Mouse (Mus musculus) forebrain, postnatal 0 days (tissue): ENCODE results near the gene Med24. TPM values are rescaled to one million over a fixed set of nuclear protein-coding genes. Genes with fewer than 3 reads are reported as not detected.

ENCODE experiments used
- ATAC-seq: fragments of 200-750 bp; cut with Nextera tagmentation; 2 replicates; pipeline ENCODE4 v1.8.0; 2017; ENCODE audit warnings: mild to moderate bottlenecking, moderate library complexity
- DNase-seq: peaks from one replicate; pipeline ENCODE4 v3.0.0-alpha.2; 2015
- H3K27ac ChIP-seq: fragments of 300-500 bp; sonication (generic); 2 replicates; pipeline ENCODE4 v1.5.1; 2014; ENCODE audit warnings: low read depth, mild to moderate bottlenecking, antibody characterized with exemption, low read length, moderate library complexity, mixed read lengths
- H3K27me3 ChIP-seq: fragments of 300-500 bp; sonication (generic); 2 replicates; pipeline ENCODE4 v1.6.1; 2014; ENCODE audit warnings: mild to moderate bottlenecking, low read length, mixed read lengths; ENCODE audit not compliant: insufficient read depth
- H3K36me3 ChIP-seq: fragments of 300-500 bp; sonication (generic); 2 replicates; pipeline ENCODE4 v1.6.1; 2014; ENCODE audit warnings: mild to moderate bottlenecking, moderate library complexity; ENCODE audit not compliant: insufficient read depth
- H3K4me1 ChIP-seq: fragments of 300-500 bp; sonication (generic); 2 replicates; pipeline ENCODE4 v1.6.1; 2014; ENCODE audit warnings: antibody characterized with exemption; ENCODE audit not compliant: insufficient read depth
- H3K4me2 ChIP-seq: fragments of 300-500 bp; sonication (generic); 2 replicates; pipeline ENCODE4 v1.6.1; 2014; ENCODE audit warnings: low read depth, mild to moderate bottlenecking, moderate library complexity
- H3K4me3 ChIP-seq: fragments of 300-500 bp; sonication (generic); 2 replicates; pipeline ENCODE4 v1.5.1; 2014; ENCODE audit warnings: low read depth, low read length, mixed read lengths
- H3K9ac ChIP-seq: fragments of 300-500 bp; sonication (generic); 2 replicates; pipeline ENCODE4 v1.6.1; 2014; ENCODE audit warnings: mild to moderate bottlenecking
- H3K9me3 ChIP-seq: fragments of 300-500 bp; sonication (generic); 2 replicates; pipeline ENCODE4 v1.6.1; 2016; ENCODE audit warnings: low read length
- CTCF ChIP-seq: sonication (generic); IDR thresholded peaks from 2 replicates; pipeline ENCODE4 v1.5.1; 2016; ENCODE audit warnings: antibody characterized with exemption, control low read depth, low read depth
- WGBS: fragments of 180-500 bp; shearing (Covaris S2); extraction: QIAGEN DNeasy Blood & Tissue Kit; methylation state at CpG from one replicate; pipeline ENCODE4 v1.1.7; 2014; 5-methylcytosine and 5-hydroxymethylcytosine counted together
- polyA plus RNA-seq: library from polyadenylated mRNA; unstranded; fragments of >200 nt; fragmentation: Nextera tagmentation; extraction: Ambion mirVana; gene quantifications from 2 replicates; pipeline ENCODE4 v1.2.1, GENCODE M21; 2015
- total RNA-seq: library from RNA; depleted of rRNA; stranded (reverse); fragments of >200 nt; gene quantifications from 2 replicates; pipeline ENCODE4 v1.2.3, GENCODE M21; 2014

Gene Med24
- total and polyA plus RNA-seq, 2 experiments from 2014 or later: 49.3 to 66.5 TPM

DNA sequence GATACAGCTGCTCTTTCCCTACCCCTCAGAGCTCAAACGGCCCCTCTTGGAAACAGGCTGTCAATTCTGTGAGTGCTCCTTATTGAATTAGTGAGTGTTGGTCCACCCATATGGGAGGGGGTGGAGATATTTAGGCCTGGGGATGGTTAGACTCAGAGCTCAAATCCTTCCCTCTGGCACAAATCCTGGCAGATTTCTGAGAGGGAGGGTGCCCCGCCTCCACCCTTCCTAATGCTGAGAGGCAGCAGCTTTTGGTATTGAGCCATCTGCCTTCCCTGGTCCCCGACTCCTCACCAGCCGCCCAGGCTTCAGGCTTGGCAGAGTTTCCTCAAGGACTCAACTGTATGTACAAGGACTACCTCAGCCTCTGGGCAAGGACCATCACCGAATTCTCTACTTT, 1.9 kb upstream of the Med24 start:
- Histone ChIP-seq H3K9ac (no peak overlapping the region), H3K9me3 (no peaks in the 10 kb centered on the region), H3K36me3 (0 out of 2 replicates have a peak, but pooled peaks cover 3% of the 10 kb centered on the region), H3K4me2 (no peak overlapping the region), H3K27ac (peak overlapping the region; percentile 40; the same call in 1 of the 2 replicates), H3K4me3 (no peak overlapping the region), H3K4me1 (peaks cover 10% of the 10 kb centered on the region), H3K27me3 (no peaks in the 10 kb centered on the region)
- WGBS: 33% methylated on average over 5 of the region's 5 CpGs
- DNase-seq (peak; percentile 58), ATAC-seq (no peak)
- no peak for TF ChIP-seq CTCF

DNA sequence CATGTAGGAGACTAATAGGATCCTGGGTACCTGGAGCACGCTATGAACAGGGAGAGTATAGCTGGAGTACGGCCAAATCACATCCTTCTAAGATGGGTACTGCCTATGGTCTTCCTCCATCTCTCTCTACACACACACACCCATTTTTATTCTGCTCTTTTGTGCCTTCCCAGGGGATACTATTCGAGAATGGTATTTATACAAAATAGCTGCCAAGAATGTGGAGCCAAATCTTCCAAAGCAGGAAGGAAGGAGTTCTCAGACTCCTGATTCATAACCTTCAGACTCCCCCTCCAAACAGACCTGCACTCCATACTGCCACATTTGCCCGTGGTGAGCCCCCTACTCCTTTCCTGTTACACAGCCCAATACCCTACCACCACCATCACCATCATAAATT, 1.5 kb upstream of the Med24 start:
- H3K4me2 ChIP-seq: no peak overlapping the region
- H3K36me3 ChIP-seq: 0 out of 2 replicates have a peak, but pooled peaks cover 7% of the 10 kb centered on the region
- H3K27me3 ChIP-seq: no peaks in the 10 kb centered on the region
- peak overlapping the region; percentile 40; the same call in 1 of the 2 replicates for H3K27ac ChIP-seq
- TF ChIP-seq CTCF: no peak
- H3K4me3 ChIP-seq: no peak overlapping the region
- 50% methylated on average over 4 of the region's 4 CpGs for WGBS
- ATAC-seq (no peak), DNase-seq (no peak)
- no peaks in the 10 kb centered on the region for H3K9me3 ChIP-seq
- peaks cover 10% of the 10 kb centered on the region for H3K4me1 ChIP-seq
- H3K9ac ChIP-seq: no peak overlapping the region

DNA sequence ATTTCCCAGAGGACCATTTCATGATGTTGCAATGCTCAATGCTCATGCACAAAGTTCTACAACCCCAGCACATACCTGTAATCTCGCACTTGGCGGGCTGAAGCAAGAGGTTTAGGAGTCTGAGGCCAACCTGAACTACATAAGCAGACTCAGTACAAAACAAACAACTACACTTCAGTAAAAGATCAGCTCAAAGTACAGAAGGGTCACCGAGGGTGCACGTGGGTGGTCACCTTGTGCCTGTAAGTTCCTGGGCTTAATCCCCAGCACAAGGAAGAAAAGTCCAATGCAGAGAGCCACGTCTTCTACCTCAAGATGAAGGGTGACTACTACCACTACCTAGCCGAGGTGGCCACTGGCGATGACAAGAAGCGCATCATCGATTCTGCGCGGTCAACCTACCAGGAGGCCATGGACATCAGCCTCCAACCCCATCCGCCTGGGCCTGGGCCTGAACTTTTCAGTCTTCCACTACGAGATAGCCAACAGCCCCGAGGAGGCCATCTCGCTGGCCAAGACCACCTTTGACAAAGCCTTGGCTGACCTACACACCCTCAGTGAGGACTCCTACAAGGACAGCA, 3.2 kb downstream of the Med24 start:
- ATAC-seq (no peak), DNase-seq (no peak)
- H3K36me3 ChIP-seq: 0 out of 2 replicates have a peak, but pooled peaks cover 9% of the 10 kb centered on the region
- H3K4me3 ChIP-seq: no peak overlapping the region
- no peak overlapping the region for H3K9ac ChIP-seq
- H3K9me3 ChIP-seq: no peaks in the 10 kb centered on the region
- H3K27ac ChIP-seq: no peak overlapping the region
- TF ChIP-seq CTCF: no peak
- H3K4me2 ChIP-seq: no peak overlapping the region
- peaks cover 10% of the 10 kb centered on the region for H3K4me1 ChIP-seq
- H3K27me3 ChIP-seq: no peaks in the 10 kb centered on the region
- 95% methylated on average over 15 of the region's 15 CpGs for WGBS

DNA sequence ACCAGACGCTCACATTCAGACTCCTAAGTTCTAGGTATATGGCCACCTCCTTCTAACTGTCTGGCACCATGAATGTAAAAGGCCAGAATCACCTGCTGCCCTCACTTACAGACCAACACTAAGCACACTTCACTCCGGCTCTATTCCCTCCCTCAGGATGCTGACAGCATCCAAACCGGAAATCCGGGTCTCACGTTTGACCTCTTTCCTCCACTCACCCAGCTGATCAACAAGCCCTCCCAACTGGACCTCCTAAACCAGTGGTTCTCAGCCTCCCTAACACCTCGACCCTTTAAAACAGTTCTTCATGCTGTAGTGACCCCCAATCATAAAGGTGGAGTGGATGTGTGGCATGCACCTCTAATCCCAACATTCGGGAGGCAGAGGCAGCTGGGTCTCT, 6.1 kb downstream of the Med24 start:
- Histone ChIP-seq H3K36me3 (peaks cover 15% of the 10 kb centered on the region; the same call in 1 of the 2 replicates), H3K4me1 (0 out of 2 replicates have a peak, but pooled peaks cover under 1% of the 10 kb centered on the region), H3K27ac (no peak overlapping the region), H3K4me2 (no peak overlapping the region), H3K4me3 (no peak overlapping the region), H3K9me3 (no peaks in the 10 kb centered on the region), H3K27me3 (no peaks in the 10 kb centered on the region), H3K9ac (no peak overlapping the region)
- TF ChIP-seq CTCF: no peak
- ATAC-seq (no peak), DNase-seq (no peak)
- WGBS: 85% methylated on average over 7 of the region's 7 CpGs

DNA sequence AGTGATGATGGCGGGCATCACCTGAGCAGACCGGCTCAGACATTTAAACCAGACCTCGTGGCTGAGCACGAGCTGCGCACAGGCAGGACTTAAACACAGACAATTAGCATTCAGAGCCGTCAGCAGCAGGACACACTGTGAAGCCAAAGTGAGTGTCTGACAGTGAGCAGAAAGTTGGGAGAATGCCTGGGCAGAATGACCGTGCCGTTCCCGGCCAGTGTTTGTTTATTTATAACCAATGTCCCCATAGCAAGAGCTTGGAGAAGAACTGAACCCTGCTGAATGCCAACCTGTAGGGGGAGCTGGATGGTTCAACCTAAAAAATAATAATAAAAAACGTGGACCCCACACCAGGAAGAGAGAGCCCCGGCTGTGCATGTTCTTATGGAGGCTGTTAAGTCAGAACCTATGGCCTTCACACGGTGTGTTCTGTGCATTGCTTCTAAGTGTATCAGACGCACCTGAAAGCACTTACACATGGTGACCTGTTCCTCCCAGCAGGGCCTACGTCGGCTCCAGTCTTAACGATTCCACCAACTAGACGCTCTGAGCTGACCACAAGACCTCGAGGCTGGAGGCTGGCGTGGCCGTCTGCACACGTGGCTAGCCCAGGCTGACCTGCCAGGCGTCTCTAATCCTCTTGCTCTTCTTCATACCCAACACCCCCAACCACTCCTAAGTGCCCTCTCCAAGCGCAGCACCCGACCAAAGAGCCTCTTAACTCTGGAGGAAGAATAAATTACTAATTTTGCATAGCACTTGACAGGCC, 7.6 kb downstream of the Med24 start:
- TF ChIP-seq CTCF: peak; percentile 53
- Histone ChIP-seq H3K4me3 (no peak overlapping the region), H3K9ac (no peak overlapping the region), H3K27me3 (no peaks in the 10 kb centered on the region), H3K4me2 (no peak overlapping the region), H3K27ac (no peak overlapping the region), H3K4me1 (0 out of 2 replicates have a peak, but pooled peaks cover 6% of the 10 kb centered on the region), H3K36me3 (peaks cover 26% of the 10 kb centered on the region), H3K9me3 (no peaks in the 10 kb centered on the region)
- 59% methylated on average over 24 of the region's 24 CpGs for WGBS
- peak; percentile 65 for ATAC-seq
- DNase-seq: no peak

DNA sequence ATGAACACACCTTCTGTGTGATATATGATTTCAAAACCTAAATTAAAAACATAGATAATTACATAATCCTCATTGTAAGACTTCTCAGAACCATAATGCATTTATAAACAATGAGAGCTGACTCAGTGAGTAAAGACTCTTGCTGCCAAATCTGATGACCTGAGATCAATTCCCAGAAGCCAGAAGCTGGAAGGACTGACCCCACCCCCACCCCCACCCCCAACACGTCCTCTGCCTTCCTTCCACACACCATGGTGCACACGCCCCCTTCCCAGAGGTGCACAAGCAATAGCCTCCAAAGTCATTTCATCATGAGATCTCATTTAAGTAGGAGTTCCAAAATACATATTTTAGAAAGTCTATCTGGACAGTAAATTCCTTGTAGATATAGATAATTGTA, 8.5 kb downstream of the Med24 start:
- Histone ChIP-seq H3K9me3 (no peaks in the 10 kb centered on the region), H3K4me3 (no peak overlapping the region), H3K27ac (no peak overlapping the region), H3K4me2 (no peak overlapping the region), H3K27me3 (no peaks in the 10 kb centered on the region), H3K36me3 (peaks cover 31% of the 10 kb centered on the region), H3K9ac (no peak overlapping the region), H3K4me1 (0 out of 2 replicates have a peak, but pooled peaks cover 6% of the 10 kb centered on the region)
- DNase-seq (no peak), ATAC-seq (no peak)
- TF ChIP-seq CTCF: no peak
- WGBS: 76% methylated on average over 2 of the region's 2 CpGs

DNA sequence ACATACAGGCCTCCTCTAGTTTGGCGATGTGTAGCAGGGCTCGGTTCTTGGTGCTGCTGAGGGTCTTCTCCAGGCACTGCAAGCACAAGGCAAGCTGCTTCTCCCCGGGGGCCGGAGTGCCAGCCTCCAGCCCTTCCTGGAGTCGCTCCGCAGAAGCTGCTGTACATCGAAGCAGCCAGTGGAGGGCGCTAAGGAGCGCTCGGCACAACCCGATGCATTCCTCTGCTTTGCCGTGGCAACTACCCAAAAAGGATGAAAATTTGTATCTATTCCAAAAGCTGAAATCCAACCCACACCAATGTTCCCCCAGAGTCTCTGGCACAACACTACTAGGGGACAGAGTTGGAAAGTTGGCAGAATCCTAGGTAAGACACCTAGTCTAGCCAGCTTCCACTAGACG, 11.3 kb downstream of the Med24 start:
- peak; percentile 83 for TF ChIP-seq CTCF
- peaks cover 54% of the 10 kb centered on the region for H3K36me3 ChIP-seq
- peak; percentile 36; the same call in 1 of the 2 replicates for ATAC-seq

More for the DNA sequence above, 11.3 kb downstream of the Med24 start:
- no peaks in the 10 kb centered on the region for H3K9me3 ChIP-seq
- 10% methylated on average over 13 of the region's 13 CpGs for WGBS
- H3K27ac ChIP-seq: no peak overlapping the region
- no peak overlapping the region for H3K4me2 ChIP-seq
- 0 out of 2 replicates have a peak overlapping the region, but pooled peaks have one; percentile 2 for H3K9ac ChIP-seq
- peak; percentile 85 for DNase-seq
- H3K4me3 ChIP-seq: no peak overlapping the region
- H3K27me3 ChIP-seq: no peaks in the 10 kb centered on the region
- 0 out of 2 replicates have a peak, but pooled peaks cover 6% of the 10 kb centered on the region for H3K4me1 ChIP-seq
